In genomic region chr7:35395734-35396456, GRCm38 (mm10) we compare ENCODE assay signal across 8 mouse cellular contexts. TPM values are rescaled to one million over a fixed set of nuclear protein-coding genes. Genes with fewer than 3 reads are reported as not detected.
DNase-seq lines count a peak whose midpoint lies in the region; TF ChIP-seq lines count a peak whose summit lies in the region.

No protein-coding gene starts in this region.

- peak overlapping the region; percentile 72 for H3K4me3 ChIP-seq in heart, embryonic 10.5 days
- peak overlapping the region; percentile 77 to 84 for H3K4me3 ChIP-seq in ES-E14 (ENCODE audit: insufficient read depth in 1 of 2, low read depth in 1 of 2, low read length in 2 of 2, poor library complexity in 1 of 2, severe bottlenecking in 1 of 2)
- peak overlapping the region; percentile 73 for H3K4me3 ChIP-seq in hindbrain, embryonic 10.5 days
- H3K4me3 ChIP-seq in macrophage (ENCODE audit: inconsistent target) = peak overlapping the region; percentile 88

- H3K27ac ChIP-seq in heart, embryonic 10.5 days = peak overlapping the region; percentile 75
- H3K27ac ChIP-seq in ES-E14 (ENCODE audit: insufficient read depth, low read depth, low read length, poor library complexity, severe bottlenecking) = no peak overlapping the region
- peak overlapping the region; percentile 81 for H3K27ac ChIP-seq in hindbrain, embryonic 10.5 days
- H3K27ac ChIP-seq in macrophage = peak overlapping the region; percentile 49

- in situ Hi-C loops in ES-E14 (cut with MboI; ENCODE audit: low sequenced_read_pairs in 2 of 2, unreplicated experiment in 2 of 2) = no loop called here

- no peaks in the 10 kb centered on the region for H3K79me2 ChIP-seq in macrophage (ENCODE audit: inconsistent target)

- H3K36me3 ChIP-seq in heart, embryonic 10.5 days = peaks cover 50% of the 10 kb centered on the region
- H3K36me3 ChIP-seq in ES-E14 (ENCODE audit: control insufficient read depth, insufficient read depth, low read length, poor library complexity, severe bottlenecking) (peaks cover 18% of the 10 kb centered on the region), macrophage (ENCODE audit: inconsistent target) (peaks cover 19% of the 10 kb centered on the region; the same call in 1 of the 2 replicates)
- H3K36me3 ChIP-seq in hindbrain, embryonic 10.5 days = peaks cover 67% of the 10 kb centered on the region

- WGBS in heart, embryonic 10.5 days = 10% methylated on average over 17 of the region's 17 CpGs
- 14% methylated on average over 17 of the region's 17 CpGs for WGBS in hindbrain, embryonic 10.5 days
- 10% methylated on average over 17 of the region's 17 CpGs for WGBS in macrophage (ENCODE audit: missing documents)

- peaks cover 15% of the 10 kb centered on the region for H3K4me1 ChIP-seq in heart, embryonic 10.5 days
- peaks cover 0 to 5% of the 10 kb centered on the region in 2 experiments; a peak in 1 of 4 replicates for H3K4me1 ChIP-seq in ES-E14 (ENCODE audit: control insufficient read depth in 2 of 2, insufficient read depth in 2 of 2, low read length in 2 of 2, poor library complexity in 1 of 2)
- peaks cover 22% of the 10 kb centered on the region for H3K4me1 ChIP-seq in hindbrain, embryonic 10.5 days (replicated peaks)

- intact Hi-C loops in heart, postnatal 25 days (cut with DNase I) = loop anchor here (2.0 to 10.0 kb wide), 2 partner anchors 59 to 249 kb away; partner anchors contain the start of gene Pdcd5

- H3K9ac ChIP-seq in ES-E14 (ENCODE audit: insufficient read depth, low read depth, low read length, poor library complexity, severe bottlenecking) = peak overlapping the region; percentile 73

- no peaks in the 10 kb centered on the region for H3K27me3 ChIP-seq in heart, embryonic 10.5 days (ENCODE audit: insufficient read depth, poor library complexity, severe bottlenecking)
- H3K27me3 ChIP-seq in hindbrain, embryonic 10.5 days (ENCODE audit: insufficient read depth, poor library complexity, severe bottlenecking) = no peaks in the 10 kb centered on the region

- no peak for DNase-seq in heart, embryonic 10.5 days (ENCODE audit: low spot score)
- DNase-seq in heart, postnatal 25 days (ENCODE audit: low spot score) = no peak
- no peak for DNase-seq in ES-E14 (ENCODE audit: low read depth, low spot score)
- peak; percentile 30 for DNase-seq in embryo, embryonic 11 days
- DNase-seq in hindbrain, embryonic 10.5 days (ENCODE audit: low spot score) = no peak
- peak; percentile 19 for DNase-seq in thymus, postnatal 25 days
- no peak for DNase-seq in lung, postnatal 4 days

- no peaks in the 10 kb centered on the region for H3K9me3 ChIP-seq in heart, embryonic 10.5 days
- no peaks in the 10 kb centered on the region for H3K9me3 ChIP-seq in ES-E14 (ENCODE audit: control insufficient read depth, insufficient read depth, low read depth, low read length)
- no peaks in the 10 kb centered on the region for H3K9me3 ChIP-seq in hindbrain, embryonic 10.5 days

TF ChIP-seq in ES-E14, 5 proteins besides CTCF, POLR2A, EP300 and RAD21:
- TF ChIP-seq ZNF384 (IDR thresholded peaks at IDR 0.05; ENCODE audit: low read depth, low read length) = no peak
- no peak for TF ChIP-seq MAFK (IDR thresholded peaks at IDR 0.05; ENCODE audit: insufficient read depth, low read depth, low read length)
- TF ChIP-seq ZC3H11A (IDR thresholded peaks at IDR 0.05; ENCODE audit: borderline replicate concordance, low read depth, low read length) = no peak
- no peak for TF ChIP-seq CHD2 (IDR thresholded peaks at IDR 0.05; ENCODE audit: low read depth, low read length)
- no peak for TF ChIP-seq HCFC1 (IDR thresholded peaks at IDR 0.05; ENCODE audit: borderline replicate concordance, insufficient read depth, low read length)

RNA-seq across cellular contexts. Expression of gene Faap24, which starts 0.7 kb away (rescaled TPM):
- 17.8 and 22.9 TPM in 2 replicates for polyA plus RNA-seq in heart, embryonic 10.5 days (2016; fragmentation: Nextera tagmentation; extraction: Ambion mirVana)
- 1 to 10 TPM; 1.6 to 2.1 TPM for total RNA-seq in heart, postnatal 25 days (2021)
- 7.0 and 7.1 TPM in 2 replicates for total RNA-seq in ES-E14 (2012; rRNA removed)
- 25.3 and 28.7 TPM in 2 replicates for polyA plus RNA-seq in hindbrain, embryonic 10.5 days (2016; fragmentation: Nextera tagmentation; extraction: Ambion mirVana)
- 1 to 10 TPM in 13 of 26 experiments, under 1 TPM in 7, not detected in 6; 0.37 to 4.1 (median 1.4) TPM for total RNA-seq in macrophage (2018; cell fraction: chromatin; rRNA removed)
- total RNA-seq in macrophage (2018; cell fraction: cytosol; rRNA removed) = 1 to 10 TPM; 2.7 to 9.6 (median 7.5) TPM
- total RNA-seq in macrophage (2018; cell fraction: nucleus; rRNA removed) = 1 to 10 TPM in 25 of 26 experiments, not detected in 1; 1.1 to 5.9 (median 2.3) TPM
- polyA plus RNA-seq in macrophage (2018) = 5.4 to 10.3 TPM (median 8.4 TPM) in 3 replicates

RNA-seq across cellular contexts. Expression of gene Cep89, which starts 0.9 kb away (rescaled TPM):
- 43.2 and 45.1 TPM in 2 replicates for polyA plus RNA-seq in heart, embryonic 10.5 days (2016; fragmentation: Nextera tagmentation; extraction: Ambion mirVana)
- 10 to 100 TPM; 14.1 to 18.9 TPM for total RNA-seq in heart, postnatal 25 days (2021)
- total RNA-seq in ES-E14 (2012; rRNA removed) = 15.3 and 22.5 TPM in 2 replicates
- 58.6 and 59.7 TPM in 2 replicates for polyA plus RNA-seq in hindbrain, embryonic 10.5 days (2016; fragmentation: Nextera tagmentation; extraction: Ambion mirVana)
- 10 to 100 TPM in 22 of 26 experiments, 1 to 10 TPM in 4; 4.7 to 52.6 (median 34.6) TPM for total RNA-seq in macrophage (2018; cell fraction: chromatin; rRNA removed)
- 1 to 10 TPM; 4.5 to 8.8 (median 6.3) TPM for total RNA-seq in macrophage (2018; cell fraction: cytosol; rRNA removed)
- 10 to 100 TPM in 16 of 26 experiments, 1 to 10 TPM in 10; 2.9 to 27.0 (median 15.7) TPM for total RNA-seq in macrophage (2018; cell fraction: nucleus; rRNA removed)
- 4.7 to 9.8 TPM (median 6.2 TPM) in 3 replicates for polyA plus RNA-seq in macrophage (2018)

RNA-seq across cellular contexts. Expression of gene Slc7a9, which starts 52.7 kb away (rescaled TPM):
- polyA plus RNA-seq in heart, embryonic 10.5 days (2016; fragmentation: Nextera tagmentation; extraction: Ambion mirVana) = 0.63 and 1.2 TPM in 2 replicates
- not detected for total RNA-seq in heart, postnatal 25 days (2021)
- 0.62 and 1.2 TPM in 2 replicates for total RNA-seq in ES-E14 (2012; rRNA removed)
- polyA plus RNA-seq in hindbrain, embryonic 10.5 days (2016; fragmentation: Nextera tagmentation; extraction: Ambion mirVana) = 0.17 and 0.21 TPM in 2 replicates
- total RNA-seq in macrophage (2018; cell fraction: chromatin; rRNA removed) = not detected
- not detected for total RNA-seq in macrophage (2018; cell fraction: cytosol; rRNA removed)
- total RNA-seq in macrophage (2018; cell fraction: nucleus; rRNA removed) = not detected
- not detected in 3 replicates for polyA plus RNA-seq in macrophage (2018)

Comparison
In these comparisons a context has a peak if more than half of its experiments do, and no peak if none do; other contexts are left out.
1. DNase-seq: peak in embryo, embryonic 11 days (single experiment) and thymus, postnatal 25 days (single experiment); none in heart, embryonic 10.5 days (single experiment), heart, postnatal 25 days (single experiment), ES-E14 (single experiment), hindbrain, embryonic 10.5 days (single experiment) and lung, postnatal 4 days (0 of 2).
2. Peak in every context shown above with its lines, with median percentiles within 50 percentile points of each other: H3K4me3 ChIP-seq.